Mouse (Mus musculus): Measurements from ENCODE around the gene Cyp20a1. TPM values are rescaled to one million over a fixed set of nuclear protein-coding genes. Genes with fewer than 3 reads are reported as not detected.

Cyp20a1 gene
- polyA plus RNA-seq (2015; fragmentation: Nextera tagmentation; extraction: Ambion mirVana) = 14.5 and 14.6 TPM in 2 replicates

GRCm38 (mm10) chr1:60342808-60343629 is at the start of gene Cyp20a1:
Gene Cyp20a1 (plus strand): TSS chr1:60343323.
- H3K9me3 ChIP-seq (replicated peaks) = 0 out of 2 replicates have a peak, but pooled peaks cover 3% of the 10 kb centered on the region
- no peaks in the 10 kb centered on the region for H3K27me3 ChIP-seq
- H3K9ac ChIP-seq = peak within 1 kb of the TSS; percentile 71
- WGBS = 2% methylated on average over 60 of the region's 60 CpGs
- peak within 1 kb of the TSS; percentile 64 for H3K4me2 ChIP-seq
- ATAC-seq = peak; percentile 99
- H3K4me1 ChIP-seq = peaks cover 17% of the 10 kb centered on the region
- peaks cover 3% of the 10 kb centered on the region; the same call in 1 of the 2 replicates for H3K36me3 ChIP-seq (ENCODE audit: poor library complexity, severe bottlenecking)
- peak within 1 kb of the TSS; percentile 80 for H3K27ac ChIP-seq
- H3K4me3 ChIP-seq = peak within 1 kb of the TSS; percentile 58

- Histone ChIP-seq H3K9ac (no peak overlapping the region), H3K27me3 (no peaks in the 10 kb centered on the region), H3K27ac (no peak overlapping the region), H3K4me3 (no peak overlapping the region), H3K4me1 (no peaks in the 10 kb centered on the region), H3K36me3 (ENCODE audit: poor library complexity, severe bottlenecking) (peaks cover 37% of the 10 kb centered on the region), H3K9me3 (replicated peaks) (no peaks in the 10 kb centered on the region), H3K4me2 (no peak overlapping the region)
- no peak for ATAC-seq
- WGBS = 81% methylated on average over 1 of the region's 1 CpGs
Measured at GRCm38 (mm10) chr1:60293921-60294320, 49.2 kb upstream of the Cyp20a1 start.

GRCm38 (mm10) chr1:60343630-60344455 is 720 bp downstream of the Cyp20a1 start:
- peak overlapping the region; percentile 71 for H3K9ac ChIP-seq
- 0 out of 2 replicates have a peak, but pooled peaks cover 3% of the 10 kb centered on the region for H3K9me3 ChIP-seq (replicated peaks)
- peak overlapping the region; percentile 64 for H3K4me2 ChIP-seq
- peak overlapping the region; percentile 80 for H3K27ac ChIP-seq
- H3K36me3 ChIP-seq (ENCODE audit: poor library complexity, severe bottlenecking) = no peaks in the 10 kb centered on the region; the same call in 1 of the 2 replicates
- peak; percentile 35; the same call in 1 of the 2 replicates for ATAC-seq
- no peaks in the 10 kb centered on the region for H3K27me3 ChIP-seq
- peak overlapping the region; percentile 58 for H3K4me3 ChIP-seq
- 5% methylated on average over 14 of the region's 14 CpGs for WGBS
- peaks cover 17% of the 10 kb centered on the region for H3K4me1 ChIP-seq

- H3K4me2 ChIP-seq = peak overlapping the region; percentile 64; the same call in 1 of the 2 replicates
- ATAC-seq = no peak
- H3K9me3 ChIP-seq (replicated peaks) = peaks cover 8% of the 10 kb centered on the region; the same call in 1 of the 2 replicates
- H3K9ac ChIP-seq = no peak overlapping the region
- 93% methylated on average over 6 of the region's 6 CpGs for WGBS
- H3K27me3 ChIP-seq = no peaks in the 10 kb centered on the region
- H3K4me1 ChIP-seq = peaks cover 17% of the 10 kb centered on the region
- peaks cover 3% of the 10 kb centered on the region; the same call in 1 of the 2 replicates for H3K36me3 ChIP-seq (ENCODE audit: poor library complexity, severe bottlenecking)
- H3K4me3 ChIP-seq = no peak overlapping the region
- H3K27ac ChIP-seq = no peak overlapping the region
Measured at GRCm38 (mm10) chr1:60344670-60345069, 1.5 kb downstream of the Cyp20a1 start.

GRCm38 (mm10) chr1:60345712-60346111 is 2.6 kb downstream of the Cyp20a1 start:
- ATAC-seq = no peak
- peaks cover 17% of the 10 kb centered on the region for H3K4me1 ChIP-seq
- H3K9me3 ChIP-seq (replicated peaks) = peaks cover 14% of the 10 kb centered on the region
- no peaks in the 10 kb centered on the region for H3K27me3 ChIP-seq
- H3K4me3 ChIP-seq = no peak overlapping the region
- WGBS = 93% methylated on average over 2 of the region's 2 CpGs
- H3K4me2 ChIP-seq = no peak overlapping the region
- peaks cover 3% of the 10 kb centered on the region; the same call in 1 of the 2 replicates for H3K36me3 ChIP-seq (ENCODE audit: poor library complexity, severe bottlenecking)
- H3K9ac ChIP-seq = no peak overlapping the region
- no peak overlapping the region for H3K27ac ChIP-seq

- Histone ChIP-seq H3K27me3 (no peaks in the 10 kb centered on the region), H3K27ac (no peak overlapping the region), H3K4me1 (no peaks in the 10 kb centered on the region), H3K4me2 (no peak overlapping the region), H3K4me3 (no peak overlapping the region), H3K36me3 (ENCODE audit: poor library complexity, severe bottlenecking) (peaks cover 17% of the 10 kb centered on the region), H3K9me3 (replicated peaks) (peaks cover 11% of the 10 kb centered on the region), H3K9ac (no peak overlapping the region)
- WGBS = 91% methylated on average over 5 of the region's 5 CpGs
- no peak for ATAC-seq
Measured at GRCm38 (mm10) chr1:60352786-60353185, 9.7 kb downstream of the Cyp20a1 start.

- ATAC-seq = no peak
- no peak overlapping the region for H3K9ac ChIP-seq
- H3K9me3 ChIP-seq (replicated peaks) = no peaks in the 10 kb centered on the region
- H3K27ac ChIP-seq = no peak overlapping the region
- H3K4me2 ChIP-seq = no peak overlapping the region
- peaks cover 13% of the 10 kb centered on the region; the same call in 1 of the 2 replicates for H3K36me3 ChIP-seq (ENCODE audit: poor library complexity, severe bottlenecking)
- WGBS = 96% methylated on average over 1 of the region's 1 CpGs
- H3K4me3 ChIP-seq = no peak overlapping the region
- no peaks in the 10 kb centered on the region for H3K27me3 ChIP-seq
- H3K4me1 ChIP-seq = no peaks in the 10 kb centered on the region
Measured at GRCm38 (mm10) chr1:60361626-60362025, 18.5 kb downstream of the Cyp20a1 start.

- Histone ChIP-seq H3K36me3 (ENCODE audit: poor library complexity, severe bottlenecking) (peaks cover 44% of the 10 kb centered on the region), H3K27ac (no peak overlapping the region), H3K9ac (no peak overlapping the region), H3K9me3 (replicated peaks) (no peaks in the 10 kb centered on the region), H3K4me1 (no peaks in the 10 kb centered on the region), H3K4me2 (no peak overlapping the region), H3K4me3 (no peak overlapping the region), H3K27me3 (no peaks in the 10 kb centered on the region)
- no peak for ATAC-seq
- WGBS = 90% methylated on average over 1 of the region's 1 CpGs
Measured at GRCm38 (mm10) chr1:60376556-60376955, 33.4 kb downstream of the Cyp20a1 start.

- Histone ChIP-seq H3K4me3 (no peak overlapping the region), H3K4me2 (no peak overlapping the region), H3K4me1 (no peaks in the 10 kb centered on the region), H3K27me3 (no peaks in the 10 kb centered on the region), H3K36me3 (ENCODE audit: poor library complexity, severe bottlenecking) (peaks cover 29% of the 10 kb centered on the region), H3K9ac (no peak overlapping the region), H3K9me3 (replicated peaks) (no peaks in the 10 kb centered on the region), H3K27ac (no peak overlapping the region)
- ATAC-seq = no peak
- WGBS = 97% methylated on average over 3 of the region's 3 CpGs
Measured at GRCm38 (mm10) chr1:60381910-60382309, 38.8 kb downstream of the Cyp20a1 start.

GRCm38 (mm10) chr1:60404848-60405247 is 61.7 kb downstream of the Cyp20a1 start:
- peaks cover 11% of the 10 kb centered on the region for H3K4me1 ChIP-seq
- no peak for ATAC-seq
- no peak overlapping the region for H3K27ac ChIP-seq
- no peaks in the 10 kb centered on the region for H3K9me3 ChIP-seq (replicated peaks)
- 94% methylated on average over 1 of the region's 1 CpGs for WGBS
- H3K9ac ChIP-seq = no peak overlapping the region
- H3K4me3 ChIP-seq = no peak overlapping the region
- no peak overlapping the region for H3K4me2 ChIP-seq
- H3K27me3 ChIP-seq = no peaks in the 10 kb centered on the region
- no peaks in the 10 kb centered on the region for H3K36me3 ChIP-seq (ENCODE audit: poor library complexity, severe bottlenecking)

- peak overlapping the region; percentile 97 for H3K27ac ChIP-seq
- H3K4me2 ChIP-seq = peak overlapping the region; percentile 68
- H3K36me3 ChIP-seq (ENCODE audit: poor library complexity, severe bottlenecking) = no peaks in the 10 kb centered on the region
- no peaks in the 10 kb centered on the region for H3K27me3 ChIP-seq
- H3K9me3 ChIP-seq (replicated peaks) = no peaks in the 10 kb centered on the region
- peak overlapping the region; percentile 90 for H3K9ac ChIP-seq
- H3K4me3 ChIP-seq = peak overlapping the region; percentile 91
- ATAC-seq = peak; percentile 56
- H3K4me1 ChIP-seq = peaks cover 26% of the 10 kb centered on the region
- 22% methylated on average over 13 of the region's 13 CpGs for WGBS
Measured at GRCm38 (mm10) chr1:60408501-60409167, 65.5 kb downstream of the Cyp20a1 start.

Measured in forebrain, embryonic 13.5 days (tissue).